Mouse (Mus musculus) cerebellum, postnatal 10 days (tissue): Measurements from ENCODE around the gene Kif23.
A peak's percentile ranks its signal among the peaks of the same experiment; 100 is the strongest.

Experiments
- DNase-seq, 2 experiments: peaks; one replicate each; pipeline ENCODE4 v3.0.0; 2021; ENCODE audit warnings: mixed read lengths in 2 of 2

Kif23 gene

GRCm38 (mm10) chr9:61945973-61946611, 482 bp downstream of the Kif23 start:
- no peak for DNase-seq

- no peak for DNase-seq
Observed at GRCm38 (mm10) chr9:61941054-61941453, 5.5 kb downstream of the Kif23 start.

DNA sequence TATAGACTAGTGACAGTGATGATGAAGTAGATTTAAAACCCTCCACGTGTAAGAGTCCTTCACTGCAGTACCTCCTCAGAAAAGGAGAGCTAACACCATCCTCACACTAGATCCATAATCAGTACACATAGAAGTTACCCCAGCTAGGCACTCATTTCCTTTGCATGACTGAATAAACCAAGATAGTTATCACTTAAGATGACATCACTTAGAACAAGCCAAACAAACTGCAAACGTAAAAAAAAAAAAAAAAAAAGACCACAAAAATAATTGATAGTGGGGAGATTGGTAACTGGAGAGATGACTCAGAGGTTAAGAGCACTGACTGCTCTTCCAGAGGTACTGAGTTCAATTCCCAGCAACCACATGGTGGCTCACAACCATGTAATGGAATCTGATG, 13.2 kb downstream of the Kif23 start:
- DNase-seq, result no peak

DNA sequence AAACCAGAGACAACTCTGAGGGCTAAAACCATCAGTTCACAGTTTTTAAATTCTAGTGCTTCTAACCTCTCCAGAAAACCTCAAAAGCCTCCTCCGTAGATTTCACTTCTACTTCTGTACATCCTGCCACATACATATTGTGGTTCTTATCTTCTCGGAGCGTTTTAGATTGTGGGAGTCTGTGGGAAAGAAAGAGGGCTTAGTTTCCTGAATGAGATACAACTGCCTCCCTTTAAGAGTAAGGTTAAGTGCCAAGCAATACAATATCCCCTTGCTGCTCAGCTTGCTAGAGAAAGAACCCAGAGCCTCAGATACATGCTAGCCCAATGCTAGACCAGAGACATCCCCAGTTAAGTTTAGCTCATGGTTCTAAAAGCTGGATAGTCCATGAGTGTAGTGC, 14.6 kb downstream of the Kif23 start:
- DNase-seq, result no peak

DNA sequence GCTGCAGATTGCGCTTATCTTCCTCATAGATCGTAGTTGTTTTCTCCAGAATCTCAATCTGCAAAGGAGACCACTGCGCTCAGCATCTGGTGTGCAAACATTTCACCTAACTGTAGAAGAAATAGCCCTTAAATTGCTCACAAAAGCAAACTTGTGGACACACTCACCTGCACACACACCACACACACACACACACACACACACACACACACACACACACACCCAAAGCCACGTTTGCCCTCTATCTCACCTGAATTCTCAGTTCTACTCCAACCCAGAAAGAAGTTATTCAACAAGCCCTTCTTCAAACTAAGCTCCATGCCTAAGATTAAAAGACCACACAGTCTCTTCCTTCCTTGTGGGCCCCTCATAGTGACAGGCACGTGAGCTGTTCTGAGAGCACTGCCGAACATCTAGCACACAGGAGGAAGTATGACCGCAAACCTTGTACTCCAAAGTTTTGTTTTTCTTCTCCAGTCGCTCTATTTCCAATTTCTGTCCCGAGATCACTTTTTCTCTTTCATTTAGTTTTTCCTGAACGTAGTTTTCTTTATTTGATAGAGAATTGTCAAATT, 21.4 kb downstream of the Kif23 start:
- DNase-seq, result no peak

DNA sequence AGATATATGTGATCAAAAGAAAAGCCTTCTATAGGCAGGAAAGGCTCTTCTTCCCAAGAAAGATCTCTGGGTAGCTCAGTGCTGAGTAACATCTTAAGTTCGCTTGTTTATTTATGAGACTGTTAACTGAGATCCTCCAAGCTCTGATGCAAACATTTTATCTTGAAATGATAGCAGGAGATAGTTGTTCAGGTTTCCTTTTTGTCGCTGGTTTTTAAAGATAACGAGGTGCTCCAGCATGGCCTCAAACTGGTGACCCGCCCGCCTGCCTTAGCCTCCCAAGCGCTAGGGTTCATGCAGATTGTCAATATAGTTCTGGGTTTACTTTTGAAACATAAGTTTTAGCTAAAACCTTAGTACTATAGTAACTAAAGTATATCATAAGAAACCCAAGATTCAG, 26.2 kb downstream of the Kif23 start:
- DNase-seq, result no peak

DNA sequence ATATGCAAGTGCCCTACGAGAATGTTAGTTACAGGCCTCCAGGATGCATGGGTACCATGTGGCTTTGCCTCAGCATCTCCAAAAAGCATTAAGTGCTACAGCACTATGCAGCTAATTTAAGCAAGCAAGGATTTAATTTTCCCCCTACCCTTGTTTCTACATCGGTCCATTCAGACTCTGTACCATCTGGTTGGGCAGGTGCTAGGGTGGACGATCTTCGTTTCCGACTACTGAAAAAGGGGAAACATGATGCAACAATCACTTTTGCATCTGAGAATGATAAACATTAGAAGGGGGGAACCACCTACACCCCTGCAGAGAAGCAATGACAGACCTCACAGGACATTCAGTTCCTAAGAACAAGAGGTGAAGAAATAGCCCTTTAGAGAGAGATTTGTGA, 27.1 kb downstream of the Kif23 start:
- no peak for DNase-seq

GRCm38 (mm10) chr9:61917436-61917835, 29.1 kb downstream of the Kif23 start:
- DNase-seq, result no peak

- no peak for DNase-seq
Observed at GRCm38 (mm10) chr9:61916986-61917385, 29.6 kb downstream of the Kif23 start.

DNA sequence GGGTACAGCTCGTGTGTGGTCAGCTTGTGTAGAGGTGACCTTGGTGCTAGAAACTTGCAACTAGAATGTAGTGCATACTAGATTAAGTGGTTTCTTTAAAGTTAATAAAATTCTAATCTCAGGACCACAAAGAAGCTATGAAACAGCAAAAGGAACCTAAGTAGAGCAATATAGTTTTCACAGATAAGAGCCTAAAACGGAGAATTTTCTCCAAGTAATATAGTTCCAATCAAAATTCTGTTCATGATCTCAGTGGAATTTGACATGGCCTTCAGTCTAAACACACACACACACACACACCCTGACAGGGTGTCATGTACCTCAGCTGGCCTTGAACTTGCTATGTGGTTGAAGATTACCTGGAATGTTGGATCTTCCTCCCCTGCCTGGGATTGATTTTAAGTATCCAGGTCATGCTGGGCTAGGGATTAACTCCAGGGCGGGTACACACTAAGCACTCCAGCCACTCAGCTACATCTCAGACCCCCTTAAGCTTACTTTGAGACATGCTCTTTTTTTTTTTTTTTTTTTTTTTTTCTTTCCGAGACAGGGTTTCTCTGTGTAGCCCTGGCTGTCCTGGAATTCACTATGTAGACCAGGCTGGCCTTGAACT, 31.1 kb downstream of the Kif23 start:
- no peak for DNase-seq

- no peak for DNase-seq
Observed at GRCm38 (mm10) chr9:61914917-61915300, 31.7 kb downstream of the Kif23 start.

- DNase-seq, result peak; percentile 96 to 97
Observed at GRCm38 (mm10) chr9:61914203-61914916, 32.2 kb downstream of the Kif23 start, which contains the start of gene Rplp1. Gene Rplp1, minus strand, starts transcription at chr9:61914542.

DNA sequence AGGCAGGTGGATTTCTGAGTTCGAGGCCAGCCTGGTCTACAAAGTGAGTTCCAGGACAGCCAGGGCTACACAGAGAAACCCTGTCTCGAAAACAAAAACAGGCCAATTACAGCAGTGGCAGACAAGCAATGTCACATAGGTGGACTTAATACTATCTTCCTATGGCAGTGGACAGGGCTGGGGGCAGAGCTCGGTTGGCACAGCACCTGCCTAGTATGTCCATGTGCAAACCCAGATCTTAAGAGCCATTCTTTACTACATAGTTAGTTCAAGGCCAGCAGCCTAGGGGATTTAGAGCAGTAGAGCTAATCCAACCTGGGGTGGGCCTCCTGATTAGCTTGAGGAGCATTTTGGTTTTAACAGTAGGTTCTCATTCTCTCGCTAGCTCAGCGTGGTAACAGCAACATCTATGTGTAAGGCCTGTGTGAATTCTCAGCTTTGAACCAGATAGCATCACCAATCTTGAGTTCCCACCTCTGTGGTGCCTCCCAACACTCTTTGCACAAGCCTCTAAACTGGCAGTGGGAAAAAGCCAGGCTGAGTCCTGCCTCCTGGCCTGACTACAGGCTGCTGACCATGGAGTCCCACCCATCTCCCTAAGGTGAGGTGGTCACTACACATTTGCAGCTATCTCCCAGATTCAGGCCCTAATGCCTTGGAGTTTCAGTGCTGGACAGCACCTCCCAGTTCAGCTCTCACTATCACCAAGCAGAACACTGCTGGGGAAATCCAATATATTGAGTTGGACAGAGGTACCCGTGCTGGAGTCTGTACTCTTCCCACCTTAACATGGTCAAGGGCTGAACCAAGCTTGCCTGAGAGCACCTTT, 35.1 kb downstream of the Kif23 start:
- DNase-seq, result no peak

- DNase-seq, result peak; percentile 71 to 78
Observed at GRCm38 (mm10) chr9:61910526-61911256, 35.9 kb downstream of the Kif23 start.

DNA sequence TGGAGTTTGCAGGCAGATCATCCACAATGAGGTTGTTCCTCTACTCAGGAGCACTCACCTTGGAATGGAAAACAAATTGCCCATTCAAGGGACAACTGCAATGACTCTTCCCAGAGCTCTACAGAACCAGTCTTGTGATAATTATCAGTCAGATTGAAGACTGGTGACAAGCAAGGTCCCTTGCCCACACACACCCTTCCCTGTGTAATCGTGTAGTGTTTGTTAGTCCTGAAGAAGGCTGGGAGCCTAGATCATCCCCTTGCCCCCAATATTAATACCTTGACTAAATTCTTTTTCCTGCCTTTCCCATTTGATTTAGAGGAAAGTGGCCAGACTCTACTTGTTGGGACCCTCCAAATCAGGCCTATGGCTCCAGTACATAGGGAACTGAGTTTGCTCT, 36.9 kb downstream of the Kif23 start:
- no peak for DNase-seq

DNA sequence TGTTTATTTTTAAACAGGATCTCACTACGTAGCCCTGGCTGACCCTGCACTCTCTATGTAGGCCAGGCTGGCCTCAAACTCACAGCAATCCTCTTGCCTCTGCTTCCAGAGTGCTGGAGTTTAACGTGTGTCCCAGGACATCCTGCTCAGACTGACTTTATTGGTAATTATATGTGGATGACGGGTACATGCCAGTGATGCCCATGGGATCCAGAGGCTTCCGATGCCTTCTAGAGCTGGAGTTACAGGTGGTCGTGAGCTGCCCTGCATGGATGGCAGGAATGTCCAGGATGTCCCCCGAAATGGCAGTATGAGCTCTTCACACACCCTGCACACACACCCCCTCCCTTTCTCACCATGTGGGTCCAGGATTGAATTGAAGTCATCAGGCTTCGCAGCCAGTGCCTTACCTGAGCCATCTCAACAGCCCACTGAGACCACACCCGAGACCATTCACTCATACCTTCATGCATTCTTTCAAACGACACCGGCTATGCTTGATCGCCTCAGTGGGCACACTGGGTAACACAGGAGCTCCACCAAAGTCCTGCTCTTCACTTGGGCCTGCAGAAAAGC, 37.7 kb downstream of the Kif23 start:
- no peak for DNase-seq

- DNase-seq, result no peak
Observed at GRCm38 (mm10) chr9:61908341-61908740, 38.2 kb downstream of the Kif23 start.

- no peak for DNase-seq
Observed at GRCm38 (mm10) chr9:61907621-61908295, 38.8 kb downstream of the Kif23 start.

DNA sequence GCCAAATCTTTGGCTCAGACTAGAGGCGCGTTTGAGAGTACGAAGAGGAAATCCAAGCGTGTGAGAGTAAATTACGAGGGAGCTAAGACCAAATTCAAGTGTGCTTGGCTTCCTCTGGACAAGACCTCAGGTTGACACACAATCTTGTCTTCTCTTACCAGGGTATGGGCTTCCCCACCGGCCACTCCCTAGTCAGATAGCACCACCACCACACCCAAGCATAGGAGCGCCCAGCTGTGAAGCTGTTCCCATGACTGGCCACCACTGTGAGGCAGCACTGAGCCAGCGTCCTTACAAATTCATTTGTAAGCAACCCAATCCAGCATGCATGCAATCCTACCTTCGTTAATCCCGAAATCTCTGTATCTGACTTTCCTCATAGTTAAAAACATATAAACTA, 39.7 kb downstream of the Kif23 start:
- DNase-seq, result peak; percentile 35 to 51

DNA sequence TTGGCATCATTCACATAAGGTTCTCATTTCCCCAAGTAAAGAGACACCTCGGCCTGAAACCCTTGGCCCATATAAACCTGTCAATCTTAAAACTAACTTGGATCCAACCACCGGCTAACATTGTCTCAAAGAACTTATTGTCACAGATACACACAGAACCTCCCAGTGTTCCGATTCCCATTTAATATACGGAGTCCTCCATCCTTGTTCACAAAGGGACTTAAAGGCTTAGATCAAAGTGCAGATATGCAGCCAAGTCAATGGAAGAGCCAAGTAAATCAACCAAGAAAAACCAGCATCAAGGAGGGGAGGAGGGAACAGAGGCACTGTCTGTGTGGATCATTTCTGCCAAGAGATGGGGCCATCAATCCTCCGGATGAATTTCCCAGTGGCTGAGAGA, 41.0 kb downstream of the Kif23 start:
- no peak for DNase-seq

GRCm38 (mm10) chr9:61904201-61904600, 42.4 kb downstream of the Kif23 start:
- no peak for DNase-seq
